Mouse (Mus musculus): ENCODE measurements around the gene Tmem262. TPM values are rescaled to one million over a fixed set of nuclear protein-coding genes. Genes with fewer than 3 reads are reported as not detected.

The Tmem262 gene
- total and polyA plus RNA-seq, 3 experiments, result 0.18 TPM; not detected in 2

DNA sequence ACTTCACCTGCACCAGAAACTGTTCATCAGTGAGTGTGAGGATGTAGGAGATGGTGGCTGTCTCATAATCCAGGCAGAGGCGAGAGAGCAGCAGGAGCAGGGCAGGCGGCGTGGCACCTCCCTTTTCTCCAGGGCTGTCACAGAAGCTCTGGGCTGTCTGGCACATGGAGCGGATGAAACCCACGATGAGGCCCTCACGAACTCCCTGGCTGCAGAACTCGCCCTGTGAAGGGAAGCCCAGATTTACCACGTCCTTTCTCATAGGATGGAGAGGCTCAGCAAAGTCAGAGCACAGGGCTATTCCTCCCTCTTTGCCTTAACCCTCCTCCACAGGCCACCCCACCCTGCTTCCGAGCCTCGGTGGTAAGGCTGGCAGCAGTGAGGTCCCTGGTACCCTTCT is 10.0 kb upstream of the Tmem262 start:
- Histone ChIP-seq H3K79me2 (ENCODE audit: control insufficient read depth, insufficient read depth, low read length, poor library complexity) (no peaks in the 10 kb centered on the region), H3K4me3 (ENCODE audit: control insufficient read depth in 1 of 2, insufficient read depth in 1 of 2, low read depth in 2 of 2, low read length in 2 of 2) (no peak overlapping the region), H3K27me3 (ENCODE audit: control insufficient read depth in 1 of 2, insufficient read depth in 2 of 2, low read length in 2 of 2) (no peaks in the 10 kb centered on the region), H3K9me3 (replicated peaks; ENCODE audit: insufficient read depth, low read length) (no peaks in the 10 kb centered on the region), H3K27ac (ENCODE audit: control insufficient read depth, low read depth, low read length) (no peak overlapping the region), H3K9ac (ENCODE audit: control insufficient read depth, low read depth, low read length, poor library complexity, severe bottlenecking) (no peak overlapping the region), H3K36me3 (ENCODE audit: control insufficient read depth in 1 of 2, insufficient read depth in 2 of 2, low read length in 2 of 2) (no peaks in the 10 kb centered on the region), H3K4me1 (ENCODE audit: control insufficient read depth in 1 of 2, insufficient read depth in 2 of 2, low read length in 2 of 2) (peaks cover 0 to 8% of the 10 kb centered on the region in 2 experiments; a peak in 3 of 4 replicates)
- DNase-seq (ENCODE audit: low read depth, low spot score), result no peak
- TF ChIP-seq POLR2AphosphoS2 (IDR thresholded peaks at IDR 0.05; ENCODE audit: low read length), result no peak
- no peak for TF ChIP-seq POLR2AphosphoS5 (IDR thresholded peaks at IDR 0.05; ENCODE audit: borderline replicate concordance, low read depth, low read length)
- TF ChIP-seq SMC3 (IDR thresholded peaks at IDR 0.05; ENCODE audit: low read depth, low read length), result no peak
- no peak for TF ChIP-seq CTCF (IDR thresholded peaks at IDR 0.05 in 2 of 3, conservative IDR thresholded peaks at IDR 0.05 in 1 of 3; ENCODE audit: control insufficient read depth in 1 of 3, insufficient read depth in 1 of 3, low read depth in 2 of 3, low read length in 3 of 3, poor library complexity in 1 of 3, severe bottlenecking in 1 of 3)
- no peak for TF ChIP-seq MAX (IDR thresholded peaks at IDR 0.05; ENCODE audit: low read length)
- no peak for TF ChIP-seq GATA1 (IDR thresholded peaks at IDR 0.05; ENCODE audit: low read depth, low read length)
- no peak for TF ChIP-seq ETS1 (IDR thresholded peaks at IDR 0.05; ENCODE audit: low read depth, low read length)
- TF ChIP-seq USF1 (IDR thresholded peaks at IDR 0.05; ENCODE audit: low read depth, low read length), result no peak
- TF ChIP-seq MAFK (IDR thresholded peaks at IDR 0.05; ENCODE audit: borderline replicate concordance, low read depth, low read length), result no peak
- no peak for TF ChIP-seq HCFC1 (IDR thresholded peaks at IDR 0.05; ENCODE audit: low read depth, low read length)
- no peak for TF ChIP-seq RCOR1 (IDR thresholded peaks at IDR 0.05; ENCODE audit: low read depth, low read length)
- TF ChIP-seq TBP (IDR thresholded peaks at IDR 0.05; ENCODE audit: low read depth, low read length), result no peak
- TF ChIP-seq CHD2 (IDR thresholded peaks at IDR 0.05; ENCODE audit: low read length), result no peak

GRCm38 (mm10) chr19:6070571-6071250 is 9.1 kb upstream of the Tmem262 start:
- DNase-seq (ENCODE audit: low read depth, low spot score), result no peak
- Histone ChIP-seq H3K9me3 (replicated peaks; ENCODE audit: insufficient read depth, low read length) (no peaks in the 10 kb centered on the region), H3K27me3 (ENCODE audit: control insufficient read depth in 1 of 2, insufficient read depth in 2 of 2, low read length in 2 of 2) (no peaks in the 10 kb centered on the region), H3K9ac (ENCODE audit: control insufficient read depth, low read depth, low read length, poor library complexity, severe bottlenecking) (no peak overlapping the region), H3K79me2 (ENCODE audit: control insufficient read depth, insufficient read depth, low read length, poor library complexity) (peaks cover 2% of the 10 kb centered on the region; the same call in 1 of the 2 replicates), H3K4me1 (ENCODE audit: control insufficient read depth in 1 of 2, insufficient read depth in 2 of 2, low read length in 2 of 2) (peaks cover 0 to 8% of the 10 kb centered on the region in 2 experiments; a peak in 3 of 4 replicates), H3K4me3 (ENCODE audit: control insufficient read depth in 1 of 2, insufficient read depth in 1 of 2, low read depth in 2 of 2, low read length in 2 of 2) (no peak overlapping the region), H3K27ac (ENCODE audit: control insufficient read depth, low read depth, low read length) (no peak overlapping the region), H3K36me3 (ENCODE audit: control insufficient read depth in 1 of 2, insufficient read depth in 2 of 2, low read length in 2 of 2) (no peaks in the 10 kb centered on the region)
- TF ChIP-seq JUND (IDR thresholded peaks at IDR 0.05; ENCODE audit: low read depth, low read length), result no peak
- TF ChIP-seq NELFE (IDR thresholded peaks at IDR 0.05; ENCODE audit: low read depth, low read length), result no peak
- TF ChIP-seq MXI1 (IDR thresholded peaks at IDR 0.05; ENCODE audit: low read depth, low read length), result no peak
- TF ChIP-seq E2F4 (IDR thresholded peaks at IDR 0.05; ENCODE audit: borderline replicate concordance, low read depth, low read length), result no peak
- no peak for TF ChIP-seq HCFC1 (IDR thresholded peaks at IDR 0.05; ENCODE audit: low read depth, low read length)
- no peak for TF ChIP-seq TCF12 (IDR thresholded peaks at IDR 0.05; ENCODE audit: low read depth, low read length)
- TF ChIP-seq POLR2A (IDR thresholded peaks at IDR 0.05; ENCODE audit: control insufficient read depth in 1 of 2, insufficient read depth in 1 of 2, low read depth in 1 of 2, low read length in 2 of 2, poor library complexity in 1 of 2), result no peak
- TF ChIP-seq SIN3A (IDR thresholded peaks at IDR 0.05; ENCODE audit: low read length), result no peak
- TF ChIP-seq USF2 (IDR thresholded peaks at IDR 0.05; ENCODE audit: borderline replicate concordance in 1 of 2, insufficient read depth in 1 of 2, low read depth in 1 of 2, low read length in 2 of 2), result no peak
- TF ChIP-seq ZMIZ1 (IDR thresholded peaks at IDR 0.05; ENCODE audit: low read depth, low read length), result no peak
- no peak for TF ChIP-seq ETS1 (IDR thresholded peaks at IDR 0.05; ENCODE audit: low read depth, low read length)
- TF ChIP-seq RAD21 (IDR thresholded peaks at IDR 0.05; ENCODE audit: low read depth, low read length), result no peak
- no peak for TF ChIP-seq ZC3H11A (IDR thresholded peaks at IDR 0.05; ENCODE audit: low read depth, low read length)
- no peak for TF ChIP-seq KAT2A (conservative IDR thresholded peaks at IDR 0.05; ENCODE audit: low read depth, low read length)
- TF ChIP-seq SMC3 (IDR thresholded peaks at IDR 0.05; ENCODE audit: low read depth, low read length), result no peak
- TF ChIP-seq ZNF384 (IDR thresholded peaks at IDR 0.05; ENCODE audit: low read depth, low read length), result no peak
- TF ChIP-seq POLR2AphosphoS2 (IDR thresholded peaks at IDR 0.05; ENCODE audit: low read length), result no peak
- TF ChIP-seq GABPA (IDR thresholded peaks at IDR 0.05; ENCODE audit: low read depth, low read length), result no peak
- no peak for TF ChIP-seq RCOR1 (IDR thresholded peaks at IDR 0.05; ENCODE audit: low read depth, low read length)

Data from MEL (cell line).